Mouse (Mus musculus) liver, adult 2 months (tissue): ENCODE data around the gene Rasal1.

Experiments
- CTCF ChIP-seq: fragments of 200-500 bp; IDR thresholded peaks from 2 replicates; pipeline ENCODE4 v1.5.1; 2011; ENCODE audit warnings: low read depth, low read length, control low read depth
- POLR2A ChIP-seq: fragments of 200-500 bp; IDR thresholded peaks from 2 replicates; pipeline ENCODE4 v1.6.1; 2011; ENCODE audit warnings: low read length, control low read depth; ENCODE audit not compliant: insufficient read depth; ENCODE audit errors: extremely low read depth

DNA sequence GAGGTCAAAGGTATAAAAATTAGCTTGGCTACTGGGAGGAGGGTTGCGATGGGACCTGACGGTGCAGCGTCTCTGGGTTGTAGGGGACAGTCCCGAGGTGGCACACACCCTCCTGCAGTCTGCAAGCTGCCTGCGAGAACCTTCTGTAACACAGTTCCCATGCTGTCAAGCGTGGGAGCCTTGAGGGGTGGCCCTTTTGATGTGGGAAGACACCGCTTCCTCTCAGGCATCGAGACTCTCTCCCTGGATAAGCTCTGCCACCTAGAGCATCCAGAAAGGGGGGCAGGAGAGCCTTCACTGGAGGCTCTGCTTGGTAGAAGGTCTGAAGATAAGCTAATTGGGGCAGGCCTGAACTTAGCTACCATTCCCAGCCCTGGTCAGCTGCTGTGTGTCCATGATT lies 37.1 kb downstream of the Rasal1 start:
- TF ChIP-seq CTCF (no peak), POLR2A (no peak)
